21 mouse cellular contexts compared by ENCODE assay signal in the genomic region with DNA sequence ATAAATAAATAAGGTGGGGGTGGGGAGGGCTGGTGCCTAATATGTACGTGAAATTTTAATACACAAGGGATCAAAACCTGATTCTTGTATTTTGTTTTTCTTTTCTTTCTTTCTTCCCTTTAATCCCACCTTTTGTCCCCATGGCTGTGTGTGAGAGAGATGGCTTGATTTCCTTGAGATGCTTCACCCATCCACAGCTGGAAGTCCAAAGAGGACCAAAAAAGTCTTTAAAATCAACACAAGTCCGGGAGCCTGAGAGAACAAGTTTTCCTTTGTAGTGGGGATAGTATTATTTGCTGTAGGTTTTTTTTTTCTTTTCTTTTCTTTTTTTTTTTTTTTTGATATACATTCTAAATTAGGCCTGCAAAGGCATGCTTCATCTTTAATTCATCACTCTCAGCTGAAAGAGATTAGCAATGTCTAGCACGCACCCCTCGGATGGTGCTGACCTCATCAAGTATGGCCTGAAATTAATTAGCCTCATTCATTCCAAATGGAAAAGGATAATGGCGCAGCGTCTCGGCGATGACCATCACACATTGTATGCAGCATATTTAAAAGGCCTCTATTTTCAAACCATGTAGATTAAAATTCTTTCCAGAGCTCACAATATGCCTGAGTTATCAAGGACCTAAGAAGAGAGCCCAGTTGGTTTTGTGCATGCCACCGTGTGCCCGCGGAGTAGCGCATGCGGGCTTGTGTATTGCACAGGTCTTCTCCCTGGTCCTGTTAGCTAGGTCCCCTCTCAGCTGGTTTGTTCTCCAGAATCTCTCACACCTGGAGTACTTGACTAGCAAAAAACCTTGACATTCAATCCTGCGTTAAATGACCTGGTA. TPM values are rescaled to one million over a fixed set of nuclear protein-coding genes. Genes with fewer than 3 reads are reported as not detected.
DNase-seq lines count a peak whose midpoint lies in the region; ATAC-seq and TF ChIP-seq lines count a peak whose summit lies in the region.
"Had no signal": no experiment of that assay in that cellular context is flagged by ENCODE, and none has a peak within 500 bp of the region (broad histone marks: within the 10 kb centered on the region; RNA-seq: fewer than 3 reads in every experiment).

No protein-coding gene starts in this region.

- DNase-seq in lung, postnatal 4 days = no peak
- DNase-seq in forebrain, postnatal 0 days = peak; percentile 26
- peak; percentile 43 for DNase-seq in hindbrain, postnatal 0 days (ENCODE audit: low spot score)
- DNase-seq in midbrain, postnatal 0 days (ENCODE audit: low spot score) = no peak
- no peak for DNase-seq in right cerebral cortex, adult 2 months (ENCODE audit: low spot score in 2 of 2)
- no peak for DNase-seq in ovary, postnatal 14 days (ENCODE audit: low spot score)
- DNase-seq: adrenal gland, adult 8-10 months; cerebellum, adult 11 months; cerebellum, postnatal 14 days; liver, postnatal 0 days; retina, postnatal 1 day; thymus, postnatal 4 days had no signal

- TF ChIP-seq CTCF in forebrain, postnatal 0 days (IDR thresholded peaks at IDR 0.05; ENCODE audit: low read depth) = no peak
- no peak for TF ChIP-seq CTCF in hindbrain, postnatal 0 days (IDR thresholded peaks at IDR 0.05; ENCODE audit: low read depth)
- TF ChIP-seq CTCF in midbrain, postnatal 0 days (IDR thresholded peaks at IDR 0.05) = no peak

- H3K9ac ChIP-seq in lung, embryonic 15.5 days = no peak overlapping the region
- no peak overlapping the region for H3K9ac ChIP-seq in forebrain, postnatal 0 days
- H3K9ac ChIP-seq in hindbrain, postnatal 0 days (replicated peaks; ENCODE audit: low read length) = no peak overlapping the region
- H3K9ac ChIP-seq in midbrain, postnatal 0 days (replicated peaks; ENCODE audit: low read length, poor library complexity, severe bottlenecking) = no peak overlapping the region
- no peak overlapping the region for H3K9ac ChIP-seq in liver, embryonic 12.5 days
- H3K9ac ChIP-seq: heart, embryonic 12.5 days; liver, postnatal 0 days had no signal

- H3K36me3 ChIP-seq in lung, embryonic 15.5 days = no peaks in the 10 kb centered on the region
- no peaks in the 10 kb centered on the region for H3K36me3 ChIP-seq in forebrain, postnatal 0 days (ENCODE audit: insufficient read depth)
- H3K36me3 ChIP-seq in hindbrain, postnatal 0 days (ENCODE audit: insufficient read depth, low read length) = no peaks in the 10 kb centered on the region
- H3K36me3 ChIP-seq in midbrain, postnatal 0 days (ENCODE audit: insufficient read depth, low read length) = no peaks in the 10 kb centered on the region
- no peaks in the 10 kb centered on the region for H3K36me3 ChIP-seq in liver, embryonic 12.5 days
- H3K36me3 ChIP-seq: embryonic facial prominence, embryonic 10.5 days; heart, embryonic 12.5 days had no signal

- no peaks in the 10 kb centered on the region for H3K27me3 ChIP-seq in lung, embryonic 15.5 days
- no peaks in the 10 kb centered on the region for H3K27me3 ChIP-seq in forebrain, postnatal 0 days (ENCODE audit: insufficient read depth, low read length)
- H3K27me3 ChIP-seq in hindbrain, postnatal 0 days (ENCODE audit: insufficient read depth, low read length) = no peaks in the 10 kb centered on the region
- H3K27me3 ChIP-seq in midbrain, postnatal 0 days (ENCODE audit: insufficient read depth, low read length) = 0 out of 2 replicates have a peak, but pooled peaks cover 3% of the 10 kb centered on the region
- no peaks in the 10 kb centered on the region for H3K27me3 ChIP-seq in liver, embryonic 12.5 days (replicated peaks)
- H3K27me3 ChIP-seq: CH12.LX; heart, embryonic 12.5 days had no signal

- peaks cover 9% of the 10 kb centered on the region; the same call in 1 of the 2 replicates for H3K4me1 ChIP-seq in lung, embryonic 15.5 days
- H3K4me1 ChIP-seq in forebrain, postnatal 0 days (ENCODE audit: insufficient read depth) = no peaks in the 10 kb centered on the region
- no peaks in the 10 kb centered on the region for H3K4me1 ChIP-seq in hindbrain, postnatal 0 days (ENCODE audit: insufficient read depth, low read length)
- no peaks in the 10 kb centered on the region for H3K4me1 ChIP-seq in midbrain, postnatal 0 days (ENCODE audit: insufficient read depth, low read length)
- no peaks in the 10 kb centered on the region for H3K4me1 ChIP-seq in liver, embryonic 12.5 days
- H3K4me1 ChIP-seq: heart, embryonic 12.5 days had no signal

- no peak for ATAC-seq in lung, embryonic 15.5 days (ENCODE audit: borderline replicate concordance, extremely low read depth, low FRiP score, low TSS enrichment)
- ATAC-seq in forebrain, postnatal 0 days = peak; percentile 55; the same call in 1 of the 2 replicates
- ATAC-seq in hindbrain, postnatal 0 days = no peak
- no peak for ATAC-seq in midbrain, postnatal 0 days (ENCODE audit: low FRiP score)
- ATAC-seq in liver, embryonic 12.5 days = no peak
- ATAC-seq: intestine, embryonic 16.5 days; liver, postnatal 0 days had no signal

- H3K4me3 ChIP-seq in lung, embryonic 15.5 days = no peak overlapping the region
- peak overlapping the region; percentile 17; the same call in 1 of the 2 replicates for H3K4me3 ChIP-seq in forebrain, postnatal 0 days (ENCODE audit: low read depth, low read length)
- no peak overlapping the region for H3K4me3 ChIP-seq in hindbrain, postnatal 0 days (ENCODE audit: low read length)
- peak overlapping the region; percentile 15 for H3K4me3 ChIP-seq in midbrain, postnatal 0 days (ENCODE audit: low read depth, low read length)
- H3K4me3 ChIP-seq in liver, embryonic 12.5 days = no peak overlapping the region
- H3K4me3 ChIP-seq: embryonic facial prominence, embryonic 10.5 days; heart, embryonic 12.5 days had no signal

- 85% methylated on average over 14 of the region's 14 CpGs for WGBS in lung, embryonic 15.5 days
- WGBS in forebrain, postnatal 0 days = 19% methylated on average over 14 of the region's 14 CpGs
- WGBS in hindbrain, postnatal 0 days = 48% methylated on average over 14 of the region's 14 CpGs
- 38% methylated on average over 14 of the region's 14 CpGs for WGBS in midbrain, postnatal 0 days
- 79% methylated on average over 14 of the region's 14 CpGs for WGBS in liver, embryonic 12.5 days (ENCODE audit: insufficient replicate concordance)

- no peak overlapping the region for H3K4me2 ChIP-seq in lung, embryonic 15.5 days
- H3K4me2 ChIP-seq in forebrain, postnatal 0 days (ENCODE audit: low read depth) = peak overlapping the region; percentile 27; the same call in 1 of the 2 replicates
- H3K4me2 ChIP-seq in hindbrain, postnatal 0 days (ENCODE audit: low read depth, low read length) = 0 out of 2 replicates have a peak overlapping the region, but pooled peaks have one; percentile 11
- no peak overlapping the region for H3K4me2 ChIP-seq in midbrain, postnatal 0 days (ENCODE audit: low read depth, low read length, poor library complexity, severe bottlenecking)
- no peak overlapping the region for H3K4me2 ChIP-seq in liver, embryonic 12.5 days
- H3K4me2 ChIP-seq: heart, embryonic 12.5 days had no signal

- no peaks in the 10 kb centered on the region for H3K9me3 ChIP-seq in lung, embryonic 15.5 days
- no peaks in the 10 kb centered on the region for H3K9me3 ChIP-seq in forebrain, postnatal 0 days (ENCODE audit: low read length)
- no peaks in the 10 kb centered on the region for H3K9me3 ChIP-seq in hindbrain, postnatal 0 days (ENCODE audit: low read length)
- no peaks in the 10 kb centered on the region for H3K9me3 ChIP-seq in midbrain, postnatal 0 days (ENCODE audit: low read length)
- H3K9me3 ChIP-seq in liver, embryonic 12.5 days (replicated peaks) = no peaks in the 10 kb centered on the region
- H3K9me3 ChIP-seq: embryonic facial prominence, embryonic 10.5 days; heart, embryonic 12.5 days had no signal

- H3K27ac ChIP-seq in lung, embryonic 15.5 days = peak overlapping the region; percentile 68
- H3K27ac ChIP-seq in forebrain, postnatal 0 days (ENCODE audit: low read depth, low read length) = no peak overlapping the region
- no peak overlapping the region for H3K27ac ChIP-seq in hindbrain, postnatal 0 days
- H3K27ac ChIP-seq in midbrain, postnatal 0 days (ENCODE audit: low read depth, low read length) = no peak overlapping the region
- no peak overlapping the region for H3K27ac ChIP-seq in liver, embryonic 12.5 days
- H3K27ac ChIP-seq: embryonic facial prominence, embryonic 10.5 days; kidney, postnatal 0 days had no signal

RNA-seq across cellular contexts. Expression of a gene that starts 15.1 kb away (rescaled TPM):
- 107 and 108 TPM in 2 replicates for polyA plus RNA-seq in lung, embryonic 15.5 days (2015; fragmentation: Nextera tagmentation; extraction: Ambion mirVana)
- 23.7 and 49.9 TPM in 2 replicates for total RNA-seq in forebrain, postnatal 0 days (2014; rRNA removed)
- 46.4 and 92.8 TPM in 2 replicates for polyA plus RNA-seq in forebrain, postnatal 0 days (2015; fragmentation: Nextera tagmentation; extraction: Ambion mirVana)
- total RNA-seq in hindbrain, postnatal 0 days (2014; rRNA removed) = 33.2 and 43.1 TPM in 2 replicates
- 74.2 and 75.4 TPM in 2 replicates for polyA plus RNA-seq in hindbrain, postnatal 0 days (2015; fragmentation: Nextera tagmentation; extraction: Ambion mirVana)
- total RNA-seq in midbrain, postnatal 0 days (2014; rRNA removed) = 38.9 and 43.2 TPM in 2 replicates
- 65.4 and 81.6 TPM in 2 replicates for polyA plus RNA-seq in midbrain, postnatal 0 days (2015; fragmentation: Nextera tagmentation; extraction: Ambion mirVana)
- polyA plus RNA-seq in liver, embryonic 12.5 days (2016; fragmentation: Nextera tagmentation; extraction: Ambion mirVana) = 23.3 and 26.8 TPM in 2 replicates
- total RNA-seq: CH12.LX; megakaryocyte progenitor cell, adult 5-6 weeks; neutrophil, adult 5-6 weeks had no signal

Comparison
In these comparisons a context has a peak if more than half of its experiments do, and no peak if none do; other contexts are left out.
1. H3K4me2 ChIP-seq: peak in forebrain, postnatal 0 days (single experiment) and hindbrain, postnatal 0 days (single experiment); none in lung, embryonic 15.5 days (single experiment), midbrain, postnatal 0 days (single experiment) and liver, embryonic 12.5 days (single experiment).
2. H3K4me3 ChIP-seq: peak in forebrain, postnatal 0 days (single experiment) and midbrain, postnatal 0 days (single experiment); none in lung, embryonic 15.5 days (single experiment), hindbrain, postnatal 0 days (single experiment) and liver, embryonic 12.5 days (single experiment).
3. DNase-seq: peak in forebrain, postnatal 0 days (single experiment) and hindbrain, postnatal 0 days (single experiment); none in lung, postnatal 4 days (0 of 2), midbrain, postnatal 0 days (single experiment), right cerebral cortex, adult 2 months (0 of 2) and ovary, postnatal 14 days (single experiment).